ENCODE assay signal across 10 mouse cellular contexts in the genomic region with DNA sequence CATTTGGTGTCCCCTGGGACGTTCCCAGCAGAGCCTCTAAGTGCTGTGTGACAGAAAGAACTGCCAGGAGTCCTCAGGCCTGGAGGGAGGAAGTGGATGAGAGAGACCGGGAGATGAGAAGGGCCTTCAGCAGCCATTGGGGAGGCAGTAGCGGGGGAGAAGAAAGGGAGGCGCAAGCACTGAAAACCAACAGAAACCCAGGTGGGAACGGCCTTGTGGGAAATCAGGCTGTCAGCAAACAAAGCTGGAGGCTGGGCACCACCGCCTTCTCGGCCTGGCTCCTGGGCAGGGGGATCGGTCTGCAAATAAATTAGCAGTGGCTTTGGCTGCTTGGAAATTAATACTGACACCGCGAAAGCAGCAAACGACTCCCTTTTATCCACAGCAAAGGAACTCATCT.
DNase-seq lines count a peak whose midpoint lies in the region; ATAC-seq and TF ChIP-seq lines count a peak whose summit lies in the region.
"Had no signal": no experiment of that assay in that cellular context is flagged by ENCODE, and none has a peak within 500 bp of the region (broad histone marks: within the 10 kb centered on the region; RNA-seq: fewer than 3 reads in every experiment).

No protein-coding gene starts in this region.

- H3K27ac ChIP-seq in intestine, embryonic 15.5 days = no peak overlapping the region
- no peak overlapping the region for H3K27ac ChIP-seq in intestine, postnatal 0 days (ENCODE audit: low read depth, low read length)
- H3K27ac ChIP-seq in embryonic facial prominence, embryonic 11.5 days (replicated peaks; ENCODE audit: low read depth, low read length) = no peak overlapping the region
- H3K27ac ChIP-seq in hindbrain, embryonic 13.5 days = peak overlapping the region; percentile 83
- H3K27ac ChIP-seq in midbrain, postnatal 0 days (ENCODE audit: low read depth, low read length) = no peak overlapping the region

- H3K4me2 ChIP-seq in intestine, embryonic 15.5 days (replicated peaks) = peak overlapping the region; percentile 33
- H3K4me2 ChIP-seq in intestine, postnatal 0 days (replicated peaks; ENCODE audit: low read depth) = no peak overlapping the region
- H3K4me2 ChIP-seq in embryonic facial prominence, embryonic 11.5 days (ENCODE audit: low read depth, low read length) = no peak overlapping the region
- H3K4me2 ChIP-seq in hindbrain, embryonic 13.5 days = peak overlapping the region; percentile 13
- H3K4me2 ChIP-seq in midbrain, postnatal 0 days (ENCODE audit: low read depth, low read length, poor library complexity, severe bottlenecking) = peak overlapping the region; percentile 28

- H3K4me1 ChIP-seq in intestine, embryonic 15.5 days (replicated peaks) = no peaks in the 10 kb centered on the region
- no peaks in the 10 kb centered on the region for H3K4me1 ChIP-seq in intestine, postnatal 0 days (replicated peaks; ENCODE audit: control insufficient read depth, insufficient read depth, low read length)
- no peaks in the 10 kb centered on the region for H3K4me1 ChIP-seq in embryonic facial prominence, embryonic 11.5 days (ENCODE audit: control insufficient read depth, insufficient read depth, low read length)
- peaks cover 18% of the 10 kb centered on the region for H3K4me1 ChIP-seq in hindbrain, embryonic 13.5 days (replicated peaks)
- no peaks in the 10 kb centered on the region for H3K4me1 ChIP-seq in midbrain, postnatal 0 days (ENCODE audit: insufficient read depth, low read length)

- peak; percentile 17 for DNase-seq in embryonic facial prominence, embryonic 11.5 days (ENCODE audit: low spot score)
- peak; percentile 31 for DNase-seq in midbrain, postnatal 0 days (ENCODE audit: low spot score)
- no peak for DNase-seq in layer of hippocampus, adult 18-20 months (ENCODE audit: low spot score in 2 of 2)
- no peak for DNase-seq in adrenal gland, adult 18-20 months (ENCODE audit: low spot score in 2 of 2)
- no peak for DNase-seq in right cerebral cortex, adult 18-20 months
- DNase-seq: adrenal gland, postnatal 25 days had no signal

- no peak overlapping the region for H3K4me3 ChIP-seq in intestine, embryonic 15.5 days (replicated peaks)
- no peak overlapping the region for H3K4me3 ChIP-seq in intestine, postnatal 0 days (ENCODE audit: low read depth, low read length)
- H3K4me3 ChIP-seq in embryonic facial prominence, embryonic 11.5 days (ENCODE audit: low read depth, low read length) = no peak overlapping the region
- H3K4me3 ChIP-seq in hindbrain, embryonic 13.5 days = no peak overlapping the region
- no peak overlapping the region for H3K4me3 ChIP-seq in midbrain, postnatal 0 days (ENCODE audit: low read depth, low read length)

- no peak for TF ChIP-seq CTCF in intestine, postnatal 0 days (IDR thresholded peaks at IDR 0.05; ENCODE audit: low read depth)
- TF ChIP-seq CTCF in midbrain, postnatal 0 days (IDR thresholded peaks at IDR 0.05) = no peak

- H3K9ac ChIP-seq in intestine, embryonic 15.5 days = no peak overlapping the region
- no peak overlapping the region for H3K9ac ChIP-seq in intestine, postnatal 0 days (ENCODE audit: low read depth, low read length)
- H3K9ac ChIP-seq in embryonic facial prominence, embryonic 11.5 days (replicated peaks; ENCODE audit: low read length) = 0 out of 2 replicates have a peak overlapping the region, but pooled peaks have one; percentile 29
- peak overlapping the region; percentile 53 for H3K9ac ChIP-seq in hindbrain, embryonic 13.5 days
- no peak overlapping the region for H3K9ac ChIP-seq in midbrain, postnatal 0 days (replicated peaks; ENCODE audit: low read length, poor library complexity, severe bottlenecking)

- H3K27me3 ChIP-seq in intestine, embryonic 15.5 days (replicated peaks) = no peaks in the 10 kb centered on the region
- H3K27me3 ChIP-seq in intestine, postnatal 0 days (replicated peaks; ENCODE audit: control insufficient read depth, insufficient read depth, low read length) = no peaks in the 10 kb centered on the region
- no peaks in the 10 kb centered on the region for H3K27me3 ChIP-seq in embryonic facial prominence, embryonic 11.5 days (ENCODE audit: control insufficient read depth, insufficient read depth, low read length)
- no peaks in the 10 kb centered on the region for H3K27me3 ChIP-seq in hindbrain, embryonic 13.5 days
- H3K27me3 ChIP-seq in midbrain, postnatal 0 days (ENCODE audit: insufficient read depth, low read length) = no peaks in the 10 kb centered on the region

- no peaks in the 10 kb centered on the region for H3K9me3 ChIP-seq in intestine, embryonic 15.5 days
- no peaks in the 10 kb centered on the region for H3K9me3 ChIP-seq in intestine, postnatal 0 days (ENCODE audit: control insufficient read depth)
- H3K9me3 ChIP-seq in embryonic facial prominence, embryonic 11.5 days (replicated peaks; ENCODE audit: control insufficient read depth, low read length) = no peaks in the 10 kb centered on the region
- H3K9me3 ChIP-seq in hindbrain, embryonic 13.5 days = no peaks in the 10 kb centered on the region
- H3K9me3 ChIP-seq in midbrain, postnatal 0 days (ENCODE audit: low read length) = no peaks in the 10 kb centered on the region

- no peaks in the 10 kb centered on the region for H3K36me3 ChIP-seq in intestine, embryonic 15.5 days
- H3K36me3 ChIP-seq in intestine, postnatal 0 days (ENCODE audit: control insufficient read depth, insufficient read depth) = no peaks in the 10 kb centered on the region
- H3K36me3 ChIP-seq in embryonic facial prominence, embryonic 11.5 days (replicated peaks; ENCODE audit: control insufficient read depth, insufficient read depth, low read depth, low read length) = no peaks in the 10 kb centered on the region
- H3K36me3 ChIP-seq in hindbrain, embryonic 13.5 days = no peaks in the 10 kb centered on the region
- H3K36me3 ChIP-seq in midbrain, postnatal 0 days (ENCODE audit: insufficient read depth, low read length) = no peaks in the 10 kb centered on the region

- no peak for ATAC-seq in intestine, embryonic 15.5 days
- ATAC-seq in intestine, postnatal 0 days = no peak
- no peak for ATAC-seq in embryonic facial prominence, embryonic 11.5 days (replicated peaks; ENCODE audit: insufficient number of reproducible peaks, low FRiP score, low TSS enrichment, low read depth)
- ATAC-seq in hindbrain, embryonic 13.5 days (ENCODE audit: low FRiP score) = peak; percentile 76
- ATAC-seq in midbrain, postnatal 0 days (ENCODE audit: low FRiP score) = no peak
- ATAC-seq: lung, postnatal 0 days had no signal

- 27% methylated on average over 11 of the region's 11 CpGs for WGBS in intestine, embryonic 15.5 days
- 17% methylated on average over 11 of the region's 11 CpGs for WGBS in intestine, postnatal 0 days
- WGBS in embryonic facial prominence, embryonic 11.5 days = 11% methylated on average over 11 of the region's 11 CpGs
- 2% methylated on average over 11 of the region's 11 CpGs for WGBS in hindbrain, embryonic 13.5 days
- 10% methylated on average over 11 of the region's 11 CpGs for WGBS in midbrain, postnatal 0 days

Comparison
In these comparisons a context has a peak if more than half of its experiments do, and no peak if none do; other contexts are left out.
1. H3K4me2 ChIP-seq: peak in intestine, embryonic 15.5 days (single experiment), hindbrain, embryonic 13.5 days (single experiment) and midbrain, postnatal 0 days (single experiment); none in intestine, postnatal 0 days (single experiment) and embryonic facial prominence, embryonic 11.5 days (single experiment).
2. H3K9ac ChIP-seq: peak in embryonic facial prominence, embryonic 11.5 days (single experiment) and hindbrain, embryonic 13.5 days (single experiment); none in intestine, embryonic 15.5 days (single experiment), intestine, postnatal 0 days (single experiment) and midbrain, postnatal 0 days (single experiment).
3. DNase-seq: peak in embryonic facial prominence, embryonic 11.5 days (single experiment) and midbrain, postnatal 0 days (single experiment); none in layer of hippocampus, adult 18-20 months (0 of 2), adrenal gland, adult 18-20 months (0 of 2) and right cerebral cortex, adult 18-20 months (single experiment).